Mouse (Mus musculus): Measurements from ENCODE around the gene Angptl4.
"Not testable (repeated sequence)": the region's sequence is repeated elsewhere in the genome, so short reads cannot be mapped to it uniquely, and the experiment has no call there.

The Angptl4 gene

GRCm38 (mm10) chr17:33756108-33756790 lies 25.4 kb downstream of the Angptl4 start:
- no peak for DNase-seq (ENCODE audit: low spot score)

GRCm38 (mm10) chr17:33755418-33756107 lies 26.1 kb downstream of the Angptl4 start:
- DNase-seq (ENCODE audit: low spot score) = no peak

GRCm38 (mm10) chr17:33754656-33755055 lies 27.0 kb downstream of the Angptl4 start:
- no peak for DNase-seq (ENCODE audit: low spot score)

- no peak for DNase-seq (ENCODE audit: low spot score)
Observed at GRCm38 (mm10) chr17:33752297-33752696, 29.3 kb downstream of the Angptl4 start.

GRCm38 (mm10) chr17:33751181-33751580 lies 30.4 kb downstream of the Angptl4 start:
- DNase-seq (ENCODE audit: low spot score) = no peak

GRCm38 (mm10) chr17:33749451-33749850 lies 32.2 kb downstream of the Angptl4 start:
- no peak for DNase-seq (ENCODE audit: low spot score)

GRCm38 (mm10) chr17:33746011-33746410 lies 35.6 kb downstream of the Angptl4 start:
- DNase-seq (ENCODE audit: low spot score) = no peak

GRCm38 (mm10) chr17:33744686-33745384 lies 36.8 kb downstream of the Angptl4 start:
- DNase-seq (ENCODE audit: low spot score) = no peak

- DNase-seq (ENCODE audit: low spot score) = no peak
Observed at GRCm38 (mm10) chr17:33742420-33742819, 39.2 kb downstream of the Angptl4 start.

- DNase-seq (ENCODE audit: low spot score) = not testable (repeated sequence)
Observed at GRCm38 (mm10) chr17:33733526-33733925, 48.1 kb downstream of the Angptl4 start.

GRCm38 (mm10) chr17:33732556-33733083 lies 49.0 kb downstream of the Angptl4 start:
- not testable (repeated sequence) for DNase-seq (ENCODE audit: low spot score)

- DNase-seq (ENCODE audit: low spot score) = no peak
Observed at GRCm38 (mm10) chr17:33729215-33729614, 52.4 kb downstream of the Angptl4 start.

- DNase-seq (ENCODE audit: low spot score) = no peak
Observed at GRCm38 (mm10) chr17:33728396-33728795, 53.2 kb downstream of the Angptl4 start.

All from urinary bladder, postnatal 14 days (tissue).